ENCODE assay signal across 25 mouse cellular contexts in genomic region chr3:14792032-14792431, GRCm38 (mm10). TPM values are rescaled to one million over a fixed set of nuclear protein-coding genes. Genes with fewer than 3 reads are reported as not detected.
A peak's percentile ranks its signal among the peaks of the same experiment; 100 is the strongest.
DNase-seq lines count a peak whose midpoint lies in the region; TF ChIP-seq lines count a peak whose summit lies in the region.
"Had no signal": no experiment of that assay in that cellular context is flagged by ENCODE, and none has a peak within 500 bp of the region (broad histone marks: within the 10 kb centered on the region; RNA-seq: fewer than 3 reads in every experiment).

No protein-coding gene starts in this region.

- TF ChIP-seq CTCF in gastrocnemius, adult 2 months (IDR thresholded peaks at IDR 0.05): no peak
- no peak for TF ChIP-seq CTCF in MEL (IDR thresholded peaks at IDR 0.05 in 2 of 3, conservative IDR thresholded peaks at IDR 0.05 in 1 of 3; ENCODE audit: control insufficient read depth in 1 of 3, insufficient read depth in 1 of 3, low read depth in 2 of 3, low read length in 3 of 3, poor library complexity in 1 of 3, severe bottlenecking in 1 of 3)

- H3K27ac ChIP-seq in gastrocnemius, adult 2 months: peak overlapping the region; percentile 85; the same call in 1 of the 2 replicates
- no peak overlapping the region for H3K27ac ChIP-seq in MEL (ENCODE audit: control insufficient read depth, low read depth, low read length)
- H3K27ac ChIP-seq in brown adipose tissue, adult 24 weeks (replicated peaks; ENCODE audit: low read depth, low read length): peak overlapping the region; percentile 88

- intact Hi-C loops in gastrocnemius, adult 2 months (cut with DNase I): no loop called here

- TF ChIP-seq RAD21 in MEL (IDR thresholded peaks at IDR 0.05; ENCODE audit: low read depth, low read length): no peak

- 0 out of 4 replicates have a peak, but pooled peaks of 1 of the 2 experiments have one; percentile 23 for TF ChIP-seq POLR2A in MEL (IDR thresholded peaks at IDR 0.05; ENCODE audit: control insufficient read depth in 1 of 2, insufficient read depth in 1 of 2, low read depth in 1 of 2, low read length in 2 of 2, poor library complexity in 1 of 2)

- H3K9ac ChIP-seq in MEL (ENCODE audit: control insufficient read depth, low read depth, low read length, poor library complexity, severe bottlenecking): no peak overlapping the region

- H3K27me3 ChIP-seq in MEL (ENCODE audit: control insufficient read depth in 1 of 2, insufficient read depth in 2 of 2, low read length in 2 of 2): no peaks in the 10 kb centered on the region
- H3K27me3 ChIP-seq: CH12.LX had no signal

- no peak overlapping the region for H3K4me3 ChIP-seq in gastrocnemius, adult 2 months
- H3K4me3 ChIP-seq in MEL (ENCODE audit: control insufficient read depth in 1 of 2, insufficient read depth in 1 of 2, low read depth in 2 of 2, low read length in 2 of 2): no peak overlapping the region
- no peak overlapping the region for H3K4me3 ChIP-seq in brown adipose tissue, adult 24 weeks (ENCODE audit: insufficient read depth, low read depth, low read length)

- no peak for DNase-seq in gastrocnemius, adult 2 months
- DNase-seq in gastrocnemius, adult 18-20 months (ENCODE audit: low spot score): no peak
- DNase-seq in MEL (ENCODE audit: low read depth, low spot score): peak; percentile 49
- DNase-seq in kidney, adult 11 months: no peak
- DNase-seq in testis, postnatal 10 days (ENCODE audit: low spot score): no peak
- DNase-seq: adrenal gland, adult 2 months; adrenal gland, adult 8-10 months; adrenal gland, postnatal 10 days; adrenal gland, postnatal 14 days; adrenal gland, postnatal 25 days; adrenal gland, postnatal 36 days; B cell, adult 2 months; cerebellum, adult 11 months; cerebellum, adult 11-12 months; cerebellum, adult 18-20 months; cerebellum, adult 2 months; cerebellum, adult 8-10 months had no signal

- peaks cover 2 to 3% of the 10 kb centered on the region in 2 experiments for H3K4me1 ChIP-seq in MEL (ENCODE audit: control insufficient read depth in 1 of 2, insufficient read depth in 2 of 2, low read length in 2 of 2)
- H3K4me1 ChIP-seq in brown adipose tissue, adult 24 weeks (ENCODE audit: control insufficient read depth, insufficient read depth, insufficient read length, low read length): peaks cover 7% of the 10 kb centered on the region; the same call in 1 of the 2 replicates

- no peaks in the 10 kb centered on the region for H3K9me3 ChIP-seq in MEL (replicated peaks; ENCODE audit: insufficient read depth, low read length)
- H3K9me3 ChIP-seq: G1E had no signal

- H3K79me2 ChIP-seq in MEL (ENCODE audit: control insufficient read depth, insufficient read depth, low read length, poor library complexity): peaks cover 59% of the 10 kb centered on the region

- TF ChIP-seq EP300 in MEL (IDR thresholded peaks at IDR 0.05; ENCODE audit: low read depth in 1 of 2, low read length in 2 of 2): no peak

- H3K36me3 ChIP-seq in MEL (ENCODE audit: control insufficient read depth in 1 of 2, insufficient read depth in 2 of 2, low read length in 2 of 2): peaks cover 52 to 75% of the 10 kb centered on the region in 2 experiments

TF ChIP-seq in MEL, 35 proteins besides CTCF, POLR2A, EP300 and RAD21:
- TF ChIP-seq USF2 (IDR thresholded peaks at IDR 0.05; ENCODE audit: borderline replicate concordance in 1 of 2, insufficient read depth in 1 of 2, low read depth in 1 of 2, low read length in 2 of 2): no peak
- TF ChIP-seq ZNF384 (IDR thresholded peaks at IDR 0.05; ENCODE audit: low read depth, low read length): no peak
- TF ChIP-seq MAZ (IDR thresholded peaks at IDR 0.05; ENCODE audit: low read depth, low read length): no peak
- no peak; the same call in 1 of the 2 replicates for TF ChIP-seq POLR2AphosphoS2 (IDR thresholded peaks at IDR 0.05; ENCODE audit: low read length)
- TF ChIP-seq NRF1 (IDR thresholded peaks at IDR 0.05; ENCODE audit: insufficient read depth, low read depth, low read length, poor library complexity, severe bottlenecking): no peak
- peak; percentile 95; the same call in 1 of the 2 replicates for TF ChIP-seq POLR2AphosphoS5 (IDR thresholded peaks at IDR 0.05; ENCODE audit: borderline replicate concordance, low read depth, low read length)
- no peak for TF ChIP-seq NELFE (IDR thresholded peaks at IDR 0.05; ENCODE audit: low read depth, low read length)
- TF ChIP-seq TBP (IDR thresholded peaks at IDR 0.05; ENCODE audit: low read depth, low read length): no peak
- TF ChIP-seq ETS1 (IDR thresholded peaks at IDR 0.05; ENCODE audit: low read depth, low read length): no peak

RNA-seq across cellular contexts. Expression of gene Car1, which starts 16.1 kb away (rescaled TPM):
- under 1 TPM; 0.20 to 0.45 TPM for total RNA-seq in gastrocnemius, adult 2 months (2021)
- total RNA-seq in gastrocnemius, adult 18-20 months (2021): under 1 TPM; 0.31 to 0.71 TPM
- 3,564 and 4,374 TPM in 2 replicates for total RNA-seq in MEL (2012; rRNA removed)
- polyA plus RNA-seq in MEL (2012; ENCODE audit: insufficient read depth in 1 of 2, insufficient read length in 2 of 2, low read depth in 1 of 2, low replicate concordance in 2 of 2, missing spikeins in 1 of 2): 1,000 to 10,000 TPM; 1,720 to 6,361 TPM
- 0.87 and 1.2 TPM in 2 replicates for polyA plus RNA-seq in brown adipose tissue, adult 24 weeks (2012; ENCODE audit: insufficient read depth, insufficient read length, missing spikeins)
- total RNA-seq: adrenal gland, adult 18-20 months; adrenal gland, postnatal 25 days; ES-E14 had no signal
- polyA plus RNA-seq: brain, embryonic 14.5 days; CD4-positive, CD25-positive, alpha-beta regulatory T cell, adult 4 months; cerebellum, adult 2 months; Patski had no signal

Comparison
In these comparisons a context has a peak if more than half of its experiments do, and no peak if none do; other contexts are left out.
1. RNA of gene Car1, which starts 16.1 kb away (total RNA-seq): 3,564 to 4,374 TPM in MEL; 0.31 to 0.71 TPM in gastrocnemius, adult 18-20 months and 0.20 to 0.45 TPM in gastrocnemius, adult 2 months; every median in the first group is over 1,000 times any median in the second.